Mouse (Mus musculus) thymus, postnatal 36 days (tissue): ENCODE data around the gene Surf1.
A peak's percentile ranks its signal among the peaks of the same experiment; 100 is the strongest.

Source experiments
- DNase-seq, 2 experiments: peaks; one replicate each; pipeline ENCODE4 v3.0.0; 2022; ENCODE audit warnings: mixed read lengths in 2 of 2

Gene Surf1

GRCm38 (mm10) chr2:26921784-26922183 lies 5.5 kb upstream of the Surf1 start:
- no peak for DNase-seq

GRCm38 (mm10) chr2:26920190-26920855 lies 4.0 kb upstream of the Surf1 start:
- DNase-seq, result no peak

- no peak for DNase-seq
Measured at GRCm38 (mm10) chr2:26919684-26920083, 3.4 kb upstream of the Surf1 start.

- no peak for DNase-seq
Measured at GRCm38 (mm10) chr2:26916738-26917137, 408 bp upstream of the Surf1 start.

GRCm38 (mm10) chr2:26914148-26914941 lies 2.0 kb downstream of the Surf1 start:
- no peak for DNase-seq

GRCm38 (mm10) chr2:26913416-26914147 lies 2.7 kb downstream of the Surf1 start:
- peak in 1 of 2 experiments; percentile 2 for DNase-seq

GRCm38 (mm10) chr2:26912253-26912770 lies 4.0 kb downstream of the Surf1 start:
- DNase-seq, result no peak

GRCm38 (mm10) chr2:26910994-26911765 lies 5.2 kb downstream of the Surf1 start:
- DNase-seq, result peak in 1 of 2 experiments; percentile 68

GRCm38 (mm10) chr2:26910124-26910993 lies 6.0 kb downstream of the Surf1 start, which contains the start of the genes Med22 and Rpl7a:
TSS of gene Med22 (minus strand) at chr2:26910677.
TSS of gene Rpl7a (plus strand) at chr2:26910764.
- peak; percentile 99 to 100 for DNase-seq

GRCm38 (mm10) chr2:26909387-26909784 lies 6.9 kb downstream of the Surf1 start:
- no peak for DNase-seq

- DNase-seq, result peak; percentile 37 to 55
Measured at GRCm38 (mm10) chr2:26908710-26909386, 7.5 kb downstream of the Surf1 start.

- no peak for DNase-seq
Measured at GRCm38 (mm10) chr2:26907109-26907508, 9.2 kb downstream of the Surf1 start.

- DNase-seq, result no peak
Measured at GRCm38 (mm10) chr2:26906431-26906830, 9.9 kb downstream of the Surf1 start.

- DNase-seq, result no peak
Measured at GRCm38 (mm10) chr2:26905936-26906335, 10.4 kb downstream of the Surf1 start.

GRCm38 (mm10) chr2:26903311-26903710 lies 13.0 kb downstream of the Surf1 start:
- no peak for DNase-seq

- DNase-seq, result peak; percentile 95 to 97
Measured at GRCm38 (mm10) chr2:26902467-26903220, 13.7 kb downstream of the Surf1 start, which contains the start of gene Surf6. TSS of gene Surf6 (minus strand) at chr2:26902879.

GRCm38 (mm10) chr2:26901834-26902400 lies 14.4 kb downstream of the Surf1 start:
- no peak for DNase-seq

GRCm38 (mm10) chr2:26900731-26901130 lies 15.6 kb downstream of the Surf1 start:
- DNase-seq, result no peak

- DNase-seq, result no peak
Measured at GRCm38 (mm10) chr2:26895898-26896297, 20.4 kb downstream of the Surf1 start.
